Mouse (Mus musculus) cerebellum, adult 2 months (tissue): ENCODE results near the gene Asgr1. TPM values are rescaled to one million over a fixed set of nuclear protein-coding genes. Genes with fewer than 3 reads are reported as not detected.
"Not testable (repeated sequence)": the region's sequence is repeated elsewhere in the genome, so short reads cannot be mapped to it uniquely, and the experiment has no call there.

Experiments used
- DNase-seq, 2 experiments: peaks; one replicate each; pipeline ENCODE4 v3.0.0; 2021
- H3K27ac ChIP-seq: fragments of 200-500 bp; 2 replicates; pipeline ENCODE4 v1.5.1; 2012; ENCODE audit warnings: low read length, control low read depth, inconsistent platforms; ENCODE audit not compliant: insufficient read depth
- H3K27me3 ChIP-seq: fragments of 200-500 bp; 2 replicates; pipeline ENCODE4 v1.6.1; 2012; ENCODE audit warnings: inconsistent platforms, mild to moderate bottlenecking, low read length, moderate library complexity; ENCODE audit not compliant: control insufficient read depth, insufficient read depth
- H3K4me1 ChIP-seq: fragments of 200-500 bp; 2 replicates; pipeline ENCODE4 v1.6.1; 2011; ENCODE audit warnings: low read length; ENCODE audit not compliant: control insufficient read depth, insufficient read depth
- H3K4me3 ChIP-seq: fragments of 200-500 bp; replicated peaks from 2 replicates; pipeline ENCODE3; 2011; ENCODE audit warnings: mild to moderate bottlenecking, low read depth, low read length, control low read depth; ENCODE audit not compliant: insufficient read depth
- CTCF ChIP-seq: fragments of 200-500 bp; IDR thresholded peaks from 2 replicates; pipeline ENCODE4 v1.5.1; 2011; ENCODE audit warnings: low read depth, mild to moderate bottlenecking, control low read depth, low read length, moderate library complexity, borderline replicate concordance; ENCODE audit not compliant: insufficient read depth
- POLR2A ChIP-seq: fragments of 200-500 bp; IDR thresholded peaks from 2 replicates; pipeline ENCODE4 v1.6.1; 2011; ENCODE audit warnings: low read length, control low read depth, borderline replicate concordance; ENCODE audit not compliant: insufficient read depth
- WGBS: fragments of 180-500 bp; shearing (Covaris S2); methylation state at CpG from one replicate; pipeline ENCODE4 v1.1.7; 2018; 5-methylcytosine and 5-hydroxymethylcytosine counted together
- polyA plus RNA-seq: library from polyadenylated mRNA; depleted of rRNA; stranded (reverse); fragments of >200 nt; gene quantifications from 2 replicates; pipeline ENCODE4 v1.2.3, GENCODE M21; 2012

Gene Asgr1
- polyA plus RNA-seq, 1 experiment: 13.8 TPM

- TF ChIP-seq CTCF (no peak), POLR2A (no peak)
- no peak overlapping the region for H3K27ac ChIP-seq
- H3K27me3 ChIP-seq: no peaks in the 10 kb centered on the region
- no peaks in the 10 kb centered on the region for H3K4me1 ChIP-seq
- H3K4me3 ChIP-seq: no peak overlapping the region
- DNase-seq: no peak
- 77% methylated on average over 6 of the region's 6 CpGs for WGBS
Measured at GRCm38 (mm10) chr11:70059930-70060329, 6.0 kb downstream of the Asgr1 start.

- Histone ChIP-seq H3K4me3 (no peak overlapping the region), H3K4me1 (no peaks in the 10 kb centered on the region), H3K27me3 (no peaks in the 10 kb centered on the region), H3K27ac (no peak overlapping the region)
- TF ChIP-seq CTCF (no peak), POLR2A (no peak)
- WGBS: 65% methylated on average over 3 of the region's 3 CpGs
- DNase-seq: no peak
Measured at GRCm38 (mm10) chr11:70063053-70063452, 9.2 kb downstream of the Asgr1 start.

GRCm38 (mm10) chr11:70066701-70067100 is 12.8 kb downstream of the Asgr1 start:
- no peak for DNase-seq
- TF ChIP-seq POLR2A: no peak
- TF ChIP-seq CTCF: no peak
- Histone ChIP-seq H3K27me3 (no peaks in the 10 kb centered on the region), H3K4me3 (no peak overlapping the region), H3K4me1 (no peaks in the 10 kb centered on the region), H3K27ac (no peak overlapping the region)
- WGBS: 82% methylated on average over 4 of the region's 4 CpGs

- Histone ChIP-seq H3K4me3 (no peak overlapping the region), H3K27me3 (no peaks in the 10 kb centered on the region), H3K27ac (no peak overlapping the region), H3K4me1 (no peaks in the 10 kb centered on the region)
- DNase-seq: no peak
- TF ChIP-seq POLR2A: no peak
- TF ChIP-seq CTCF: no peak
- WGBS: 45% methylated on average over 3 of the region's 3 CpGs
Measured at GRCm38 (mm10) chr11:70068245-70068644, 14.4 kb downstream of the Asgr1 start.

GRCm38 (mm10) chr11:70070057-70070456 is 16.2 kb downstream of the Asgr1 start:
- Histone ChIP-seq H3K4me1 (no peaks in the 10 kb centered on the region), H3K27ac (no peak overlapping the region)
- 83% methylated on average over 6 of the region's 6 CpGs for WGBS

GRCm38 (mm10) chr11:70070603-70071002 is 16.7 kb downstream of the Asgr1 start:
- H3K27me3 ChIP-seq, H3K27ac ChIP-seq, H3K4me1 ChIP-seq, DNase-seq, H3K4me3 ChIP-seq: not testable (repeated sequence)
- WGBS: 82% methylated on average over 3 of the region's 3 CpGs

More at GRCm38 (mm10) chr11:70070057-70070456, 16.2 kb downstream of the Asgr1 start:
- H3K4me3 ChIP-seq: no peak overlapping the region
- no peak for TF ChIP-seq POLR2A
- TF ChIP-seq CTCF: no peak
- DNase-seq: no peak
- no peaks in the 10 kb centered on the region for H3K27me3 ChIP-seq

GRCm38 (mm10) chr11:70074379-70075071 is 20.6 kb downstream of the Asgr1 start:
- 31% methylated on average over 17 of the region's 17 CpGs for WGBS
- DNase-seq: peak; percentile 63 to 79
- Histone ChIP-seq H3K4me1 (no peaks in the 10 kb centered on the region), H3K27ac (no peak overlapping the region), H3K27me3 (no peaks in the 10 kb centered on the region), H3K4me3 (no peak overlapping the region)
- TF ChIP-seq CTCF (peak; percentile 91), POLR2A (no peak)

GRCm38 (mm10) chr11:70075581-70075980 is 21.7 kb downstream of the Asgr1 start:
- WGBS: 93% methylated on average over 6 of the region's 6 CpGs
- H3K27me3 ChIP-seq: no peaks in the 10 kb centered on the region
- no peak overlapping the region for H3K4me3 ChIP-seq

More at GRCm38 (mm10) chr11:70075581-70075980, 21.7 kb downstream of the Asgr1 start:
- TF ChIP-seq POLR2A (no peak), CTCF (no peak)
- DNase-seq: no peak
- Histone ChIP-seq H3K27ac (no peak overlapping the region), H3K4me1 (no peaks in the 10 kb centered on the region)
